Mouse (Mus musculus) hindbrain, embryonic 15.5 days (tissue): Measurements from ENCODE around the gene Ppp2r1b. TPM values are rescaled to one million over a fixed set of nuclear protein-coding genes. Genes with fewer than 3 reads are reported as not detected.

Experiments
- ATAC-seq: fragments of 200-750 bp; cut with Nextera tagmentation; 2 replicates; pipeline ENCODE4 v1.8.0; 2017; ENCODE audit warnings: low read depth, moderate number of reproducible peaks, moderate TSS enrichment; ENCODE audit not compliant: low FRiP score
- H3K27ac ChIP-seq: fragments of 300-500 bp; sonication (generic); replicated peaks from 2 replicates; pipeline ENCODE4 v1.5.1; 2015; ENCODE audit warnings: mild to moderate bottlenecking, inconsistent platforms
- H3K27me3 ChIP-seq: fragments of 300-500 bp; sonication (generic); 2 replicates; pipeline ENCODE4 v1.6.1; 2015; ENCODE audit warnings: control low read depth, inconsistent platforms
- H3K36me3 ChIP-seq: fragments of 300-500 bp; sonication (generic); 2 replicates; pipeline ENCODE4 v1.6.1; 2015; ENCODE audit warnings: control low read depth, inconsistent platforms
- H3K4me1 ChIP-seq: fragments of 300-500 bp; sonication (generic); replicated peaks from 2 replicates; pipeline ENCODE4 v1.6.1; 2015; ENCODE audit warnings: control low read depth, inconsistent platforms
- H3K4me2 ChIP-seq: fragments of 300-500 bp; sonication (generic); 2 replicates; pipeline ENCODE4 v1.6.1; 2015; ENCODE audit warnings: moderate library complexity, mild to moderate bottlenecking, inconsistent platforms
- H3K4me3 ChIP-seq: fragments of 300-500 bp; sonication (generic); 2 replicates; pipeline ENCODE4 v1.5.1; 2015; ENCODE audit warnings: mild to moderate bottlenecking, inconsistent platforms
- H3K9ac ChIP-seq: fragments of 300-500 bp; sonication (generic); 2 replicates; pipeline ENCODE4 v1.6.1; 2015; ENCODE audit warnings: inconsistent platforms
- H3K9me3 ChIP-seq: fragments of 300-500 bp; sonication (generic); 2 replicates; pipeline ENCODE4 v1.6.1; 2016; ENCODE audit warnings: control low read depth, inconsistent platforms
- WGBS: fragments of 180-500 bp; shearing (Covaris S2); methylation state at CpG from one replicate; pipeline ENCODE4 v1.1.7; 2015; 5-methylcytosine and 5-hydroxymethylcytosine counted together
- polyA plus RNA-seq: library from polyadenylated mRNA; unstranded; fragments of >200 nt; fragmentation: Nextera tagmentation; extraction: Ambion mirVana; gene quantifications from 2 replicates; pipeline ENCODE4 v1.2.1, GENCODE M21; 2015

The Ppp2r1b gene
- 43.8 and 44.8 TPM in 2 replicates for polyA plus RNA-seq

DNA sequence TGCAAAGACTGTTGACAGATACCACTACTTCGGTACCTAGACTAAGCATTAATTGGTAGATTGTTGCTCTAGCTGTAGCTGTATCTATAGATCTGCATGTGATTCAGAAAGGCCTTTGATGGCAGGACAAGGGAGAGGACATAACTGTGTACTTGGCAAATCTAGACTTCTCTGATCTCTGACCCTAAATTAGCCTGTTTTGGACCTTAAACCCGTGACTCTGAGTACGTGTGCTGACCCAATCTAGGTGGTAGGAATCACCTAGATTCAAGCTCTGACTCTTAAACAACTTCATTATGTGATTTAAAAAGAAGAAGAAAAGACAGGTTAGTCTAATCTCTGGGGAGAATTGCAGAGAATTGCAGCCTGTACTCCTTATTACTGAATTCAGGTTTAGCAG lies at the start of gene Ppp2r1b:
Gene Ppp2r1b, plus strand, starts transcription at position 221 of the 400 bp plus-strand sequence.
- Histone ChIP-seq H3K4me2 (no peak within 1 kb of the TSS), H3K27me3 (no peaks in the 10 kb centered on the region), H3K27ac (no peak within 1 kb of the TSS), H3K4me3 (no peak within 1 kb of the TSS), H3K9me3 (no peaks in the 10 kb centered on the region), H3K4me1 (peaks cover 6% of the 10 kb centered on the region; the same call in 1 of the 2 replicates), H3K36me3 (peaks cover 11% of the 10 kb centered on the region), H3K9ac (no peak within 1 kb of the TSS)
- 96% methylated on average over 3 of the region's 3 CpGs for WGBS
- ATAC-seq = no peak

DNA sequence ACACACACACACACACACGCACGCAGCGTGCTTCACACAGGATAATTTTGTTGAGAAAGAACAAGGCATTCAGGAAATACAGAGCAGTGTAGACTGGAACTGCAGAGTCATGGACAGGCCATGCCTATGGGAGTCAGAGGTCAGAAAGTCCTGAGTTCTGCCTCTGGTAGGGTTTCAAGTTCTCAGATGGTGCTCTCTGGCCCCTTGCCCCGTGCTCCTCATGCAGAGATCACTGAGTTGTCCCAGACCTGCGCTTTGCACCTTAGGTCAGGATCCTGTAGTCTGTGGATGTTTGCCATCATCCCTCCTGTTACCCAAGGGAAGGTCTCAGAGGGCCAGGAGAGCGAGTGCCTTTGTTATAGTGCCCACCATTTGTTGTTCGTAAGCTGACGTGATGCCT lies 48.3 kb upstream of the Ppp2r1b start:
- WGBS = 89% methylated on average over 8 of the region's 8 CpGs
- no peaks in the 10 kb centered on the region for H3K9me3 ChIP-seq
- ATAC-seq = no peak
- H3K27ac ChIP-seq = no peak overlapping the region
- no peak overlapping the region for H3K4me2 ChIP-seq
- peaks cover 37% of the 10 kb centered on the region for H3K36me3 ChIP-seq
- no peaks in the 10 kb centered on the region for H3K27me3 ChIP-seq
- H3K9ac ChIP-seq = no peak overlapping the region
- no peak overlapping the region for H3K4me3 ChIP-seq
- no peaks in the 10 kb centered on the region for H3K4me1 ChIP-seq

DNA sequence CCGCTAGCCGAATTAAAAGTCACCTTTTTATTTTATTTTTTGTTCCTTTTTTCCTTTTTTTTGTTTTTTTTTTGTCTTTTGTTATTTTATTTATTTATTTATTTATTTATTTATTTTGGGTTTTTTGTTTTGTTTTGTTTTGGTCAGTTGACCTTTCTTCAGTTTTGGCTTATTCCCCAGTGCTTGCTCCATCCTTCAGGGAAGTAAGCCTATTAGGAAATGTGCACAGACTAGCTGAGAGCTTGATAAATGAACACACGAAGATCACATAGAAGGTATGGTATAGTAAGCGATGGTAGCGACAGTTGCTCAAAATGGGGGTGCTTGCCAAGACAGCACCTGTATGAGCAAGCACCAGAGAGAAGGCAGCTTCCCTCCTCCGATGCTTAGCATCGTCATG lies 47.5 kb upstream of the Ppp2r1b start:
- H3K9ac ChIP-seq = no peak overlapping the region
- no peak for ATAC-seq
- peaks cover 31% of the 10 kb centered on the region for H3K36me3 ChIP-seq
- H3K4me3 ChIP-seq = no peak overlapping the region
- WGBS = 97% methylated on average over 7 of the region's 7 CpGs
- H3K27me3 ChIP-seq = no peaks in the 10 kb centered on the region
- H3K4me1 ChIP-seq = no peaks in the 10 kb centered on the region
- H3K27ac ChIP-seq = no peak overlapping the region
- H3K9me3 ChIP-seq = no peaks in the 10 kb centered on the region
- H3K4me2 ChIP-seq = no peak overlapping the region

DNA sequence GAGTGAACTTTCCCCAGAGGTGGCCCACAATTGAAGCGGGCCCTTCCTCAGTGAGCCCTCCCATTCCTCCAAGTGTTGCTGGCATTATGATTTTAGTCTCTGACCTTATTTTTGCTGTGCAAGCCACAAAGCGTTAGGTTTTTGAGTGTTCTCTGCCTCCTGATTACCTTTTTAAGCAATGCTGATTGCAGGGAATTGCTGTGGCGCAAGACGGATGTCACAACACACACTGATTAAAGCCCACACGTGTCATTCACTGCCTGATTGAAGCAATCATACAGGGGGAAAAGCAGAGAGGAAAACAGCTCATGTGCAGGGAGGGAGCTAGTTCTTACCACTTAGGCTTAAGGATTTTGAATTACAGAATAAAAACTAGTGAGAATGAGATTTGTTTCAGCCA lies 46.7 kb upstream of the Ppp2r1b start:
- no peaks in the 10 kb centered on the region for H3K27me3 ChIP-seq
- H3K9ac ChIP-seq = no peak overlapping the region
- no peak overlapping the region for H3K4me3 ChIP-seq
- H3K27ac ChIP-seq = no peak overlapping the region
- H3K36me3 ChIP-seq = peaks cover 32% of the 10 kb centered on the region
- no peaks in the 10 kb centered on the region for H3K9me3 ChIP-seq
- H3K4me1 ChIP-seq = no peaks in the 10 kb centered on the region
- WGBS = 91% methylated on average over 5 of the region's 5 CpGs
- ATAC-seq = no peak
- H3K4me2 ChIP-seq = no peak overlapping the region

DNA sequence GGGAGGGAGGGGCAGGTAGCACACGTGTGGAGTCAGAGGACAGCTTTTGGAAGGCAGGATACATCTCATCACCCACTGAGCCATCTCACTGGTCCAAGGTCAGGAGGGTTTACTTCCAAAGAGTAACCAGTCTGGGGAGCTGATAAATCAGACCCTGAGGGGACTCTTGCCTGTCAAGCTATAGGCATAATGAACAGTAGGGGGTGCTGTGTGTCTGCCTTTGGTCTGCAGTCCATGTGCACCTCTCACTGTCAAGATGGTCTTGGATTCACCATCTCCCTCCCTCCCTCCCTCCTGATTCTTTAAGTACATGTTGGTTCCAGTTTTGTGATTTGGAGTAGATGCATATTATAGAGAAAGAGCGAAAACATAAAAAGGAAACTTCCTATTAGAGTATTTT lies 44.1 kb upstream of the Ppp2r1b start:
- no peak overlapping the region for H3K4me2 ChIP-seq
- no peaks in the 10 kb centered on the region for H3K27me3 ChIP-seq
- no peak for ATAC-seq
- H3K27ac ChIP-seq = no peak overlapping the region
- 70% methylated on average over 2 of the region's 2 CpGs for WGBS
- peaks cover 42% of the 10 kb centered on the region for H3K36me3 ChIP-seq
- no peak overlapping the region for H3K4me3 ChIP-seq
- H3K9ac ChIP-seq = no peak overlapping the region
- no peaks in the 10 kb centered on the region for H3K9me3 ChIP-seq
- H3K4me1 ChIP-seq = no peaks in the 10 kb centered on the region

DNA sequence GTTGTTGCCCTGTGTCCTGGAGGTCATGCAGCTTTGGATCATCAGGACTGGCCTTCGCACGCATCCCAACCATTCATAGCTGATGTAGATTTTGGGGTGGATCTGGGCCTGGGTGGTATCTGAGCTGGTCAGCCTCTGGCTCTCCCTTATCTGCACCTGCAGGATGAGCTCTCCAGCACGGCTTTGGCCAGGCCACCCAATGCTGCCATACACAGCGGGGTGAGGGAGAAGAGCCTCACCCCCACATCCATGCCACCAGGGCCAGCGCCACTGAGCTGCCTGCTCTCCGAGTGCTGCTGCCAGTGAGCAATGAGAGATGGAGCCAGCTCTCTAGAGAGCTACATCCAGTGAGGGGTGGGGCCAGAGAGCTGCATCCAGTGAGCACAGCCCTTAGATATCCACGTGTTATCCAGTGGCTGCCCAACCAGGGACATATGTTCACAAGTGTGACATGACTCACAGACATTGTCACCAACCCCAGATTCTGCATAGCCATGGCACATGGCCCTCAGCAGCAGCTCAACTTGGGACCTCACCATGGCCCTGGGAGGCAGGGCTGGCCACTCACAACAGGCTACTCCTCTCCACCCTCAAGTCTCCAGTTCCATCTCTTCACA lies 41.9 kb upstream of the Ppp2r1b start:
- no peak overlapping the region for H3K4me2 ChIP-seq
- WGBS = 92% methylated on average over 7 of the region's 7 CpGs
- no peak overlapping the region for H3K9ac ChIP-seq
- H3K4me3 ChIP-seq = no peak overlapping the region
- no peak for ATAC-seq
- no peaks in the 10 kb centered on the region for H3K9me3 ChIP-seq
- H3K4me1 ChIP-seq = no peaks in the 10 kb centered on the region
- H3K27me3 ChIP-seq = no peaks in the 10 kb centered on the region
- H3K27ac ChIP-seq = no peak overlapping the region
- peaks cover 47% of the 10 kb centered on the region for H3K36me3 ChIP-seq

DNA sequence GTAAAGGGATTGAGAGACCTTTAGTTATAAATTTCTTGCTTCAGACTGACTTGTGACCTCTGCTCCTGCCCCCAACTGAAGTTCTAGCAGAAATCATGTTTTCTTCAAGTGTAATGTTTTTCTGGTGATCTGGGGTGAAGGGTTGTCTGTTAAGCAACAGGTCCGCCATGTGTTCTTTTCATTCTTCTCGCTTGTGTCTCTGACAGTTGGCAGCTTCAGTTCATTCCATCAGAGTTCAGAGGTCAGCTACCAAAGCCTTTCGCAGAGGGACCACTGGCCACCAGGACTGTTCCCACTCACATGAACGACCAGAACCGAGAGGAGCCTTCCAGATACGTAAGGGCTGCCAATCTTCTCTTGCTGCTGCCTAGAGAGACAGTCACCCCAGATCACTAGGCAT lies 36.6 kb upstream of the Ppp2r1b start:
- Histone ChIP-seq H3K4me3 (no peak overlapping the region), H3K27ac (no peak overlapping the region), H3K9me3 (no peaks in the 10 kb centered on the region), H3K4me2 (no peak overlapping the region), H3K27me3 (no peaks in the 10 kb centered on the region), H3K36me3 (peaks cover 68% of the 10 kb centered on the region), H3K9ac (no peak overlapping the region), H3K4me1 (no peaks in the 10 kb centered on the region)
- 85% methylated on average over 6 of the region's 6 CpGs for WGBS
- no peak for ATAC-seq

DNA sequence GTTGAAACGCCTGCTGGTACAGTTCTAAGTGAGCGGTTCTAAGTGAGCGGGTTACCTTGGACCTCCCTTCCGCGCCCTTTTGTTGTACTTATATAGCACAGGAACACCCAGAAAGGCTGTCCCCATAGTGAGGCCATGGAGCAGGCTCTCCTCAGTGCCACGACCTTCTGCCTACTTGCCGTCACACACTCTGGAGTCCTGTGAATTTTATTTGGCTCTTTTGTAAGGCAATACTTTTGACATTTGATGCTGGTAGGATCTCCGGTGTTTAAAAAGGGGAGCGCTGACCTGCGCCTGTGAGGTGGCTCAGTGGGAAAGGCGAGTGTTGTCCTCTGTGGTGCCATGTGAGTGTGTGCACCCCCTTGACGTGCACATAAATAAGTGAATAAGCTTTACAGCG lies 36.0 kb upstream of the Ppp2r1b start:
- H3K4me2 ChIP-seq = no peak overlapping the region
- no peak for ATAC-seq
- H3K9ac ChIP-seq = no peak overlapping the region
- no peaks in the 10 kb centered on the region for H3K4me1 ChIP-seq
- peaks cover 66% of the 10 kb centered on the region for H3K36me3 ChIP-seq
- no peaks in the 10 kb centered on the region for H3K9me3 ChIP-seq
- no peak overlapping the region for H3K4me3 ChIP-seq
- H3K27me3 ChIP-seq = no peaks in the 10 kb centered on the region
- no peak overlapping the region for H3K27ac ChIP-seq
- 92% methylated on average over 13 of the region's 13 CpGs for WGBS

DNA sequence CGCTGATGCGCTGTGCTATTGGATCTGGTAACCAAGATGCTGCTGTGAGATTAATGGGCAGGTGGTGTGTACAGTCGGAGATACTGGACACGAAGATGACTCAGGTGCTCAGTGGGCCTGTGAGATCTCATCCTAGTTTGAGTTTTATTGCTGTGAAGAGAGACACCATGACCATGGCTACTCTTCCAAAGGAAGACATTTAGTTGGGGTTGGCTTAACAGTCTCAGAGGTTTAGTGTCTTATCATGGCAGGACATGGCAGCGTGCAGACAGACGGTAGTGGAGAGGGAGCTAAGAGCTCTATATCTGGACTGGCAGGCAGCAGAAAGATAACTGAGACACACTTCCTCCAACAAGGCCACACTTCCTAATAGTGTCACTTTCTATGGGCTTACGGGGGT lies 33.9 kb upstream of the Ppp2r1b start:
- Histone ChIP-seq H3K36me3 (peaks cover 49% of the 10 kb centered on the region), H3K4me2 (no peak overlapping the region)
- 95% methylated on average over 7 of the region's 7 CpGs for WGBS

DNA sequence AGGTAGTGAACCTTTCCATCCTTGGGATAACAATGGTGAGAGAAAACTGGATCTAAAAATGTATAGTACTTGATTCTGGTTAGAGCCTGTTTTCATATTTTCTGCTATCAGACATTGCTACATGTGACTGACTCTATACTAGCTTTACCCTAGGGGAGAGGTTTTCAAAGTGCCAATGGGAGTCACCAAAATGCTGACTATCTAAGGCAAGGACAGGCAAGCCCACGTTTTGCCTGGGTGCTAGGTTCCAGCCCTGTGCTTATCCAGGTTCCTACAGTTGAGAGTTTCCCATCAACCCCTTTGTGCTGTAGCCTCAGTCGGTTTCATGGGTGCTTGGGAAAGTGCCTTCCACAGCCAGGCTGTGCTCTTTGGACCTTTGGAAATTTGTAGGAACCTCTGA lies 33.4 kb upstream of the Ppp2r1b start:
- H3K9me3 ChIP-seq = no peaks in the 10 kb centered on the region
- peaks cover 50% of the 10 kb centered on the region for H3K36me3 ChIP-seq
- H3K27me3 ChIP-seq = no peaks in the 10 kb centered on the region
- WGBS = 90% methylated on average over 2 of the region's 2 CpGs
- no peak overlapping the region for H3K27ac ChIP-seq
- H3K4me1 ChIP-seq = no peaks in the 10 kb centered on the region
- no peak for ATAC-seq
- no peak overlapping the region for H3K4me2 ChIP-seq
- no peak overlapping the region for H3K9ac ChIP-seq
- no peak overlapping the region for H3K4me3 ChIP-seq

More for the DNA sequence above, 33.9 kb upstream of the Ppp2r1b start:
- Histone ChIP-seq H3K4me1 (no peaks in the 10 kb centered on the region), H3K27me3 (no peaks in the 10 kb centered on the region), H3K9ac (no peak overlapping the region), H3K9me3 (no peaks in the 10 kb centered on the region), H3K27ac (no peak overlapping the region), H3K4me3 (no peak overlapping the region)
- no peak for ATAC-seq

DNA sequence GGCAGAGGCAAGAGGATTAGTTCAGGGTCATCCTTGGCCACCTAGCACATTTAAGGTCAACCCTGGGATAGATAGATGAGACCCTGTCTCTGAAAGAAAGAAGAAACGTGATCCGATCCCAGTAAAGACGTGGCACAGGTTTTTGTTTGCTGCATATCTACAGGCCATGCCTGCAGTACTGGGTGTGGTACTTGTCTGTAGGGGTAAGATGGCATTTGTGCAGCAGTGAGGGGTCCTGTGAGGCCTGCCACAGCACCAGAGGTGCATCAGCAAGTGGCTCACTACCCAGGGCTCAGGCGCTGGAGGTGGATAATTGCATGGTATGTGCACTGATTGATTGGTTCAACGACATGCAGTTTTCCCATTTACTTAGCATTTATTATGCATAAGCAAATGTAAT lies 31.3 kb upstream of the Ppp2r1b start:
- no peak overlapping the region for H3K4me3 ChIP-seq
- H3K4me1 ChIP-seq = no peaks in the 10 kb centered on the region
- no peaks in the 10 kb centered on the region for H3K27me3 ChIP-seq
- ATAC-seq = no peak
- WGBS = 89% methylated on average over 5 of the region's 5 CpGs
- no peak overlapping the region for H3K27ac ChIP-seq
- H3K9ac ChIP-seq = no peak overlapping the region
- peaks cover 45% of the 10 kb centered on the region for H3K36me3 ChIP-seq
- no peak overlapping the region for H3K4me2 ChIP-seq
- H3K9me3 ChIP-seq = no peaks in the 10 kb centered on the region

DNA sequence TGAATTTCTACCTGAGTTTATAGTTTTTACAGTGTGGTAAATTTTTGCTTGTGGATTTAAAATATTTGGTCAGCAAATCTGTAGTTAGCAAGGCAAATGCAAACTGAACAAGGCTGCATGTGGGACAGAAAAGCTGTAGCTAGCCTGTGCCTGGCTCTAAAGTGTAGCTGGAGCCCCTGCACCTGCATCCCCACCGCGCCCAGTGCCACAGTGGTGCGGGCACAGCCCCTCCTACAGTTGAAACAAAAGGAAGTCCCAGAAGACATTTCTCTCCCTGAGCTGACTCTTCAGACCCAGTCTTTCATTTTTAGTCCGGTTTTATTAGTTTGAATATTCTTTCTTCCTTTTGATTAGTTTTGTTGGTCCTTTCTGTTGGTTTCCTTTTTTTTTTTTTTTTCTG lies 29.4 kb upstream of the Ppp2r1b start:
- Histone ChIP-seq H3K4me1 (no peaks in the 10 kb centered on the region), H3K9ac (no peak overlapping the region), H3K27me3 (no peaks in the 10 kb centered on the region), H3K4me3 (no peak overlapping the region), H3K27ac (no peak overlapping the region), H3K4me2 (no peak overlapping the region), H3K36me3 (peaks cover 31% of the 10 kb centered on the region), H3K9me3 (no peaks in the 10 kb centered on the region)
- no peak for ATAC-seq
- 95% methylated on average over 4 of the region's 4 CpGs for WGBS

DNA sequence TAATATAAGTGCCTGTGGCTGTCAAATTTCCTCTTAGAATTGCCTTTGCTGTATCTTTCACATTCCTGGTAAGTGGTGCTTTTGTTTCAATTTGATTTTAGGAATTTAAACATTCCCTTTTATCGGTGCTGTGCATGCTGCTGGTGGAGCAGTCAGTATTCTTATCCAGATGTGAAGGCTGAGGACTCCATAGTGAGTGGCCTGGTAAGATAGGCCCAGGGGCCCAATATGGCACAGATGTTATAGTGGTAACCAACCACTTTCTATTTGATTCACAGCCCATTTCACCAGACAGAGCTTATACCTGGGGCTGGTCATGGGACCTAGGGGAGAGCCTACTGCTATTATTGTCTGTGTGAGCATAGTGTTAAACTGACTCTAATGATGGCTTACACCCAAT lies 28.6 kb upstream of the Ppp2r1b start:
- no peaks in the 10 kb centered on the region for H3K27me3 ChIP-seq
- H3K36me3 ChIP-seq = peaks cover 25% of the 10 kb centered on the region
- no peaks in the 10 kb centered on the region for H3K4me1 ChIP-seq
- no peak overlapping the region for H3K27ac ChIP-seq
- no peak overlapping the region for H3K9ac ChIP-seq
- no peaks in the 10 kb centered on the region for H3K9me3 ChIP-seq
- no peak overlapping the region for H3K4me3 ChIP-seq
- ATAC-seq = no peak
- H3K4me2 ChIP-seq = no peak overlapping the region
- WGBS = 98% methylated on average over 1 of the region's 1 CpGs
